Mouse (Mus musculus) liver, postnatal 0 days (tissue): ENCODE measurements around the gene Ncan.

Experiments
- CTCF ChIP-seq: sonication (generic); IDR thresholded peaks from 2 replicates; pipeline ENCODE4 v1.5.1; 2016; ENCODE audit warnings: antibody characterized with exemption, low read depth
- EP300 ChIP-seq: IDR thresholded peaks from 2 replicates; pipeline ENCODE4 v1.6.1; 2016; ENCODE audit warnings: antibody characterized with exemption, low read depth, mild to moderate bottlenecking

- TF ChIP-seq CTCF (no peak), EP300 (no peak)
Measured at GRCm38 (mm10) chr8:70083285-70083684, 37.4 kb downstream of the Ncan start, which contains the start of gene Hapln4.
